Mouse (Mus musculus): ENCODE measurements around the gene Csnk2a1. TPM values are rescaled to one million over a fixed set of nuclear protein-coding genes. Genes with fewer than 3 reads are reported as not detected.
A peak's percentile ranks its signal among the peaks of the same experiment; 100 is the strongest.

The Csnk2a1 gene
- polyA plus RNA-seq, 1 experiment from 2014 or later: 86.5 TPM

DNA sequence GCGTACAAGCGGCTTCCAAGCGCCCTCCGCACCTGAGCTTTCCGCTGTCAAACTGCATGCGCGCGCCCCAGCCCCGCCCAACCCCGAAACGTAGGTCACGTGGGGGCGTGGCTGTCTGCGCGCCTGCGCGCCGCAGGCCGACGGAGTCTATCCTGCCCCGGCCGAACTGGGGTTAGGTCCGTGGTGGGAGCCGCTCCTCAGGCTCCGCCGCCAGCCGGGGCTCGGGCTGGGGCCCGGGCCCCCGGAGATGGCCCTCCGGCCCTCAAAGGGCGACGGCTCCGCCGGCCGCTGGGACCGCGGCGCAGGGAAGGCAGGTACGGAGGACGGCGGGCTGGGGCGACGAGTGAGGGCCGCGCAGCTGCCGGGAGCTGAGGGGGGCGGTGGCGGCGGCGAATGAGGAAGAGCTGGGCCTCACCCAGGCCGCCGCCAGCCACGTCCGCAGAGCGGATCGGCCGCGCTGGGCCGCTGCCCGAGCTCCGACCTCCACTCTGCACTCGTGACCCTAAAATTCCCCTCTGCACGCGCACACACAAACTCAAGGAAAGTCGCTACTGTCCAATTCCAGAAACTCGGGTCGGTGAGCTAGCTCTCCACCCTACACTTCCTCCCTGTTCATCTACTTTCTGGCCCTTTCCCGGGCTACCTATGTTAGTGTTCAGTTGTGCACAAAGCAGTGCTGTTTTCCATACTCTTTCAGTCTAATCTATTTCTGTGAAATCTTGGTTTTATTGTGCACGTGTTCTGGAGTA, 67.3 kb downstream of the Csnk2a1 start, which contains the start of gene Tbc1d20:
Tbc1d20 (plus strand) TSS at position 102 of the 749 bp plus-strand sequence.
- no peaks in the 10 kb centered on the region for H3K27me3 ChIP-seq (ENCODE audit: control insufficient read depth, insufficient read depth, low read length)
- under 1% methylated on average over 70 of the region's 70 CpGs for WGBS

DNA sequence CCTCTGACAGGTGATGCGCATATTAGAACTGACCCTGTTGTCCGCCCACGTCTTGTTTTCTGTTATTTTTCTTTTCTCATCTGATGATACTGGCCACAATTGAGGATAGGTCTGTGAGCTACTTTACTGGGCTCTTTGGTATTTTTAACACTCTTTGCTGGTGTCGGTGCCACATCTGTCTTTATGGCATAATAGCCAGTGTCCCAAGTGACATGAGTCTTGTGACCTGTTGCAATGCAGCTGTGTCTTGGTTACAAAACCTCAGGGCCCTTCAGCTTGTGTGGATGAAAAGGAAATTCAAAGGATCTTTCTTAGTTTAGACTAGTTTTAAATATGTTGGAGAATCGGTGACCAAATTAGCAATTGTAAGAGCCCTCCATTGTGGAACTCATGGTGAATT, 67.9 kb downstream of the Csnk2a1 start:
- no peak overlapping the region for H3K27ac ChIP-seq (replicated peaks; ENCODE audit: low read depth, low read length)
- ATAC-seq (ENCODE audit: insufficient number of reproducible peaks, low FRiP score, low TSS enrichment, low read depth) (no peak), DNase-seq (ENCODE audit: low spot score) (no peak)
- peak overlapping the region; percentile 78; the same call in 1 of the 2 replicates for H3K9ac ChIP-seq (ENCODE audit: low read length)
- peaks cover 8% of the 10 kb centered on the region for H3K4me1 ChIP-seq (ENCODE audit: control insufficient read depth, insufficient read depth, low read length)
- no peaks in the 10 kb centered on the region for H3K9me3 ChIP-seq (ENCODE audit: control insufficient read depth, low read length)
- H3K4me3 ChIP-seq (ENCODE audit: low read depth, low read length): peak overlapping the region; percentile 66
- H3K36me3 ChIP-seq (ENCODE audit: control insufficient read depth, insufficient read depth, low read length): no peaks in the 10 kb centered on the region
- H3K4me2 ChIP-seq (ENCODE audit: low read depth, severe bottlenecking): peak overlapping the region; percentile 62
- 38% methylated on average over 5 of the region's 5 CpGs for WGBS
- H3K27me3 ChIP-seq (ENCODE audit: control insufficient read depth, insufficient read depth, low read length): no peaks in the 10 kb centered on the region

More for the DNA sequence above, 67.3 kb downstream of the Csnk2a1 start, which contains the start of gene Tbc1d20:
- ATAC-seq (ENCODE audit: insufficient number of reproducible peaks, low FRiP score, low TSS enrichment, low read depth) (peak; percentile 97), DNase-seq (ENCODE audit: low spot score) (peak; percentile 90)
- H3K4me2 ChIP-seq (ENCODE audit: low read depth, severe bottlenecking): peak within 1 kb of the TSS; percentile 62
- peak within 1 kb of the TSS; percentile 78 for H3K9ac ChIP-seq (ENCODE audit: low read length)
- H3K27ac ChIP-seq (replicated peaks; ENCODE audit: low read depth, low read length): 0 out of 2 replicates have a peak within 1 kb of the TSS, but pooled peaks have one; percentile 23
- H3K4me1 ChIP-seq (ENCODE audit: control insufficient read depth, insufficient read depth, low read length): peaks cover 8% of the 10 kb centered on the region
- H3K9me3 ChIP-seq (ENCODE audit: control insufficient read depth, low read length): no peaks in the 10 kb centered on the region
- no peaks in the 10 kb centered on the region for H3K36me3 ChIP-seq (ENCODE audit: control insufficient read depth, insufficient read depth, low read length)
- H3K4me3 ChIP-seq (ENCODE audit: low read depth, low read length): peak within 1 kb of the TSS; percentile 66

DNA sequence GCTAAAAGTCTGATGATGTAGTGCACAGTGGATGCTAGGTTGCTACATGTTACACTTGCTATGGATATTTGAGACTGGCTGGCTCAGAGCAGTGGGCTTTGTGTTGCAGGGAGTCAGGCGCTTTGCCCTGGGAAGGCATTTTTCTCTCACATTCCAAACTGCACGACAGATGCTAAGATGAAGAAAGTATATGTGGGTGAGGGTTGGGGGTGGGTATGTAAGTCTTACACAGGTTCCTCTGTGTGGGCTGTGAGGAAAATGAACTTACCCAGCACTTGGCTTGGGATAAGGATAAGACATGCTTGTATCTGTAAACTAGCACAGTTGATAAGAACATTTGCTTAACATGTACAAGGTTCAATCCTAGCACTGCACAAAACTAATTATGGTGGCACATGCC, 76.2 kb downstream of the Csnk2a1 start:
- WGBS: 84% methylated on average over 2 of the region's 2 CpGs
- Histone ChIP-seq H3K4me3 (ENCODE audit: low read depth, low read length) (no peak overlapping the region), H3K9ac (ENCODE audit: low read length) (no peak overlapping the region), H3K27ac (replicated peaks; ENCODE audit: low read depth, low read length) (no peak overlapping the region), H3K36me3 (ENCODE audit: control insufficient read depth, insufficient read depth, low read length) (peaks cover 20% of the 10 kb centered on the region; the same call in 1 of the 2 replicates), H3K4me2 (ENCODE audit: low read depth, severe bottlenecking) (no peak overlapping the region), H3K27me3 (ENCODE audit: control insufficient read depth, insufficient read depth, low read length) (no peaks in the 10 kb centered on the region), H3K9me3 (ENCODE audit: control insufficient read depth, low read length) (no peaks in the 10 kb centered on the region), H3K4me1 (ENCODE audit: control insufficient read depth, insufficient read depth, low read length) (no peaks in the 10 kb centered on the region)
- ATAC-seq (ENCODE audit: insufficient number of reproducible peaks, low FRiP score, low TSS enrichment, low read depth): no peak
- DNase-seq (ENCODE audit: low spot score): no peak

DNA sequence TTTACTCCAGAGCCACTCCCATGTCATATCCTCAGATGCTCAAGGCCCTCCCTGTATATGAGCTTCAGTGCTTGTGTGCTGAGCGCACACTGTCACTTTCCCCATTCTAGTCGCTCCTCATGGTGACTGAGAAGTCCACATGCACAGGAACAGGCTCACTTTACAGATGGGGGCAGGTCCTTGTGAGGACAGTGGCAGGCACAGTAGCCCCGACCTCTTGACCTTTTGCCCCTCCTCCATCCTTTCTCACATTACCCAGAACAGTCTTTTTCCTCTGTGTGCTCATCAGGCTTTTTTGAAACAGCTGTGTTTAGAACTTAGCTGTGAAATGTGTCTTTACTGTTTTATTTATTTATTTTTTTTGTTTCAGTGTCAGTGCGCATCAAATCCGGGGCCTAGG, 77.1 kb downstream of the Csnk2a1 start:
- Histone ChIP-seq H3K27ac (replicated peaks; ENCODE audit: low read depth, low read length) (no peak overlapping the region), H3K27me3 (ENCODE audit: control insufficient read depth, insufficient read depth, low read length) (no peaks in the 10 kb centered on the region), H3K9ac (ENCODE audit: low read length) (no peak overlapping the region), H3K36me3 (ENCODE audit: control insufficient read depth, insufficient read depth, low read length) (peaks cover 27% of the 10 kb centered on the region; the same call in 1 of the 2 replicates), H3K9me3 (ENCODE audit: control insufficient read depth, low read length) (no peaks in the 10 kb centered on the region), H3K4me2 (ENCODE audit: low read depth, severe bottlenecking) (no peak overlapping the region), H3K4me1 (ENCODE audit: control insufficient read depth, insufficient read depth, low read length) (no peaks in the 10 kb centered on the region), H3K4me3 (ENCODE audit: low read depth, low read length) (no peak overlapping the region)
- WGBS: 53% methylated on average over 5 of the region's 5 CpGs
- no peak for DNase-seq (ENCODE audit: low spot score)
- ATAC-seq (ENCODE audit: insufficient number of reproducible peaks, low FRiP score, low TSS enrichment, low read depth): no peak

DNA sequence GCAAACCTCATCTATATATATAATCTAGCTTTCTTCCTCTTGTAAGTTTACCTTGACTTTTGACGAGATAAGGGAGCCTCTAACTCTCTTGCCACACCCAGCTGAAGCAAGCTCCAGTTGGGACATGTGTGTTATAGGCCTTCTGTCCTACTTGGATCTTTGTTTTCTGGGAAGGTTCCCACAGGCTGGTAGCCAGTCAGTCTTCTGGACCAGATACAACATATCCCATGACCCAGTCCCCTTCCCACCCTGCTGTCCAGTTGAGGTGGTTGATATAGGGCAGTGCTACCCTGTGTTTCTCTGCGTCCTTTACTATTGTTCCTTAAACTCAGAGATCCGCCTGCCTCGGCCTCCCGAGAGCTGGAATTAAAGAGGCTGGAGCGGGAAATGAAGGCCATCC, 78.8 kb downstream of the Csnk2a1 start:
- no peaks in the 10 kb centered on the region for H3K4me1 ChIP-seq (ENCODE audit: control insufficient read depth, insufficient read depth, low read length)
- H3K9me3 ChIP-seq (ENCODE audit: control insufficient read depth, low read length): no peaks in the 10 kb centered on the region
- no peak overlapping the region for H3K4me3 ChIP-seq (ENCODE audit: low read depth, low read length)
- ATAC-seq (ENCODE audit: insufficient number of reproducible peaks, low FRiP score, low TSS enrichment, low read depth) (no peak), DNase-seq (ENCODE audit: low spot score) (no peak)
- no peaks in the 10 kb centered on the region for H3K27me3 ChIP-seq (ENCODE audit: control insufficient read depth, insufficient read depth, low read length)
- no peak overlapping the region for H3K4me2 ChIP-seq (ENCODE audit: low read depth, severe bottlenecking)
- H3K27ac ChIP-seq (replicated peaks; ENCODE audit: low read depth, low read length): no peak overlapping the region
- peaks cover 32% of the 10 kb centered on the region; the same call in 1 of the 2 replicates for H3K36me3 ChIP-seq (ENCODE audit: control insufficient read depth, insufficient read depth, low read length)
- H3K9ac ChIP-seq (ENCODE audit: low read length): no peak overlapping the region
- WGBS: 97% methylated on average over 6 of the region's 6 CpGs

DNA sequence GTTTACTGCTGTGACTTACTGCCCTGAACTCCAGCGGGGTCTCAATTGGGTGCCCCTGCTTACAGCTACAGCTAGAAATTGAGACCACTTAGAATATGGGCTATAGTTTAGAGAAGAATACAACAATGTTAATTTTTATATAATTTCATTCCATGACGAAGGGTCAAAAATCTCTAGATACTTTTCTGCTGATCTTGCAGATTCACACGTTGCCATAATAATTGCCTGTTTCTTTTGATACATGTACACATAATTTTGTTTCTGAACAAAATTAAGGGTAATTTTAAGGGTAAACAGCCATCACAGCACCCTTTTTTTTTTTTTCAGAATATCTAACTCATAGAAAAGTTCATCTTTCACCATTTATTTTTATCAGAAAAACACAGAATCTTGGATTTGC, 80.5 kb downstream of the Csnk2a1 start:
- H3K9me3 ChIP-seq (ENCODE audit: control insufficient read depth, low read length): no peaks in the 10 kb centered on the region
- H3K27me3 ChIP-seq (ENCODE audit: control insufficient read depth, insufficient read depth, low read length): no peaks in the 10 kb centered on the region
- no peaks in the 10 kb centered on the region for H3K4me1 ChIP-seq (ENCODE audit: control insufficient read depth, insufficient read depth, low read length)
- no peak overlapping the region for H3K4me2 ChIP-seq (ENCODE audit: low read depth, severe bottlenecking)
- WGBS: 90% methylated on average over 3 of the region's 3 CpGs
- no peak for DNase-seq (ENCODE audit: low spot score)
- no peak overlapping the region for H3K9ac ChIP-seq (ENCODE audit: low read length)
- H3K36me3 ChIP-seq (ENCODE audit: control insufficient read depth, insufficient read depth, low read length): peaks cover 42% of the 10 kb centered on the region; the same call in 1 of the 2 replicates
- H3K27ac ChIP-seq (replicated peaks; ENCODE audit: low read depth, low read length): no peak overlapping the region
- no peak for ATAC-seq (ENCODE audit: insufficient number of reproducible peaks, low FRiP score, low TSS enrichment, low read depth)
- H3K4me3 ChIP-seq (ENCODE audit: low read depth, low read length): no peak overlapping the region

DNA sequence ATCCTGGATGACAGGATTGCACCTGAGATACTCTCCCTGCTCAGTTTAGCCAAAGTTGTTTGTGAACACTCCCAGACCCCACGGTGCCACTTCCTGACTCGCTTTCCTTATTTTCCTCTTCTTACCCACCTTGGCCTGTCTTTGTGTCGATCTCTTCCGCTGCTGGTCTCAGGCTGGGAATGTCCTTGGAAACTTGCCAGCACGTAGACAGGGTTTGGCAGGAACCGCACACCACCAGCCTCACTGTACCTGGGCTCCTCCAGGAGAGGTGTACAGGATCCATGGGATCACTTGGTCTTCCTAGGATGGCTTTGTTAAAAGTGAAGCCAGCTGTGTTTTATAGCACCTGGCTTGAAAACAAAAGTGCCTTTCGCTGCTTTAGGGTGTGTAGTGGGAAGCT, 86.4 kb downstream of the Csnk2a1 start:
- ATAC-seq (ENCODE audit: insufficient number of reproducible peaks, low FRiP score, low TSS enrichment, low read depth) (no peak), DNase-seq (ENCODE audit: low spot score) (no peak)
- Histone ChIP-seq H3K9me3 (ENCODE audit: control insufficient read depth, low read length) (no peaks in the 10 kb centered on the region), H3K9ac (ENCODE audit: low read length) (no peak overlapping the region), H3K27me3 (ENCODE audit: control insufficient read depth, insufficient read depth, low read length) (no peaks in the 10 kb centered on the region), H3K4me3 (ENCODE audit: low read depth, low read length) (no peak overlapping the region), H3K4me1 (ENCODE audit: control insufficient read depth, insufficient read depth, low read length) (no peaks in the 10 kb centered on the region), H3K4me2 (ENCODE audit: low read depth, severe bottlenecking) (no peak overlapping the region), H3K27ac (replicated peaks; ENCODE audit: low read depth, low read length) (no peak overlapping the region), H3K36me3 (ENCODE audit: control insufficient read depth, insufficient read depth, low read length) (peaks cover 28% of the 10 kb centered on the region; the same call in 1 of the 2 replicates)
- 90% methylated on average over 7 of the region's 7 CpGs for WGBS

DNA sequence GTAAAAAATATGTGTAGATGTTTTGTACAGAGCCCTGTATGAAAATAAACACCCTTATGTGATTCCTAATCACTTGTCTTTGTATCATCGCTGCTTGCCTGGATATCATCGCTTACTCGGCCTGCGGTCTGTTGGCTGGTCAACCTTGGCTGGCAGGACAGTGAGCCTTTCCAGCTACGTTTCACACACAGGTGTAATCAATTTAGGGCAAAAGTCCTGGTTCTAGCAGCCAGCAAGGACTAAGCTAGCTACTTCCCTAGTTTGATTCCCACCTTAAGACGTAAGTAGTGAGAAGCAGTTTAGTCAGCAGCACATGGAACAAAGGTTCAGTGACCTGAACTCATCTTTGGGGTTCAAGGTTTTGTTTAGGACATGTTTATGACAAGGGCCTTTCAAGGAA, 87.3 kb downstream of the Csnk2a1 start:
- Histone ChIP-seq H3K9ac (ENCODE audit: low read length) (no peak overlapping the region), H3K27me3 (ENCODE audit: control insufficient read depth, insufficient read depth, low read length) (no peaks in the 10 kb centered on the region), H3K4me3 (ENCODE audit: low read depth, low read length) (no peak overlapping the region), H3K9me3 (ENCODE audit: control insufficient read depth, low read length) (no peaks in the 10 kb centered on the region), H3K4me1 (ENCODE audit: control insufficient read depth, insufficient read depth, low read length) (no peaks in the 10 kb centered on the region), H3K27ac (replicated peaks; ENCODE audit: low read depth, low read length) (no peak overlapping the region), H3K36me3 (ENCODE audit: control insufficient read depth, insufficient read depth, low read length) (peaks cover 26% of the 10 kb centered on the region; the same call in 1 of the 2 replicates), H3K4me2 (ENCODE audit: low read depth, severe bottlenecking) (no peak overlapping the region)
- WGBS: 88% methylated on average over 6 of the region's 6 CpGs
- no peak for DNase-seq (ENCODE audit: low spot score)
- ATAC-seq (ENCODE audit: insufficient number of reproducible peaks, low FRiP score, low TSS enrichment, low read depth): no peak
